Mouse (Mus musculus) brain, embryonic 14.5 days (tissue): ENCODE measurements around the gene Comtd1.

ENCODE experiments used
- CTCF ChIP-seq: fragments of 200-500 bp; IDR thresholded peaks from 2 replicates; pipeline ENCODE4 v1.5.1; 2012; ENCODE audit warnings: inconsistent platforms, mild to moderate bottlenecking, moderate library complexity, borderline replicate concordance; ENCODE audit not compliant: insufficient read depth, insufficient read length; ENCODE audit errors: extremely low read depth
- POLR2A ChIP-seq: fragments of 200-500 bp; IDR thresholded peaks from 2 replicates; pipeline ENCODE4 v1.6.1; 2012; ENCODE audit warnings: mild to moderate bottlenecking, inconsistent platforms, borderline replicate concordance; ENCODE audit not compliant: poor library complexity, insufficient read depth, insufficient read length, severe bottlenecking; ENCODE audit errors: extremely low read depth

GRCm38 (mm10) chr14:21811744-21812393 is 36.9 kb downstream of the Comtd1 start:
- TF ChIP-seq POLR2A (no peak), CTCF (no peak)
